Mouse (Mus musculus) cortical plate, adult 2 months (tissue): Measurements from ENCODE around the gene Hist1h3h.

ENCODE experiments used
- CTCF ChIP-seq: fragments of 200-500 bp; IDR thresholded peaks from 2 replicates; pipeline ENCODE4 v1.5.1; 2011; ENCODE audit warnings: mild to moderate bottlenecking, control low read depth, low read length; ENCODE audit not compliant: insufficient read depth; ENCODE audit errors: extremely low read depth
- POLR2A ChIP-seq: fragments of 200-500 bp; IDR thresholded peaks from 2 replicates; pipeline ENCODE4 v1.6.1; 2011; ENCODE audit warnings: mild to moderate bottlenecking, low read length, control low read depth; ENCODE audit not compliant: insufficient read depth; ENCODE audit errors: extremely low read depth

DNA sequence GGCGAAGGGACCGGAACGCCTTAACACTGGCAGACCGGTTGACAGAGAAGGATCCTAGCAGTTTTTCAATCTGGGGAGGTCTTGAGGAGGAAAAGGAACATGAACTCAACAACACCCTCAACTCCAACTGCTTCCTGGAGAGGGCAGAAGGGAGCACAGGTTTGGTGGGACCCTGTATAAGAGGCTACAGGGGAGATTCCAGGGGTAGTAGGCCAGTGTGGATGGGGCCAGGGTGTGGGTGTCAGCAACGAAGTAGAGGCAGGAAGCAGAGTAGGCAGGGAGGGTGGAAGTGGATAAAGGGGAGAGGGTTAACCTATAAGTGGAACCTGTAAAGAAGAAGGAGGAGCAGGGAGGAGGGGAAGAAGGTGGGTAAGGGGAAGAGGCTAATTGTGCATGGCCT is 16.0 kb downstream of the Hist1h3h start:
- TF ChIP-seq CTCF = no peak
- TF ChIP-seq POLR2A = no peak
